Mouse (Mus musculus): Measurements from ENCODE around the gene Gatad2a. TPM values are rescaled to one million over a fixed set of nuclear protein-coding genes. Genes with fewer than 3 reads are reported as not detected.

Gatad2a gene
- total RNA-seq (2023): 10 to 100 TPM; 71.9 to 72.4 TPM

GRCm38 (mm10) chr8:69995776-69996588 is at the start of gene Gatad2a:
Gene Gatad2a (minus strand): TSS chr8:69996384.

GRCm38 (mm10) chr8:70042583-70043455 is 46.6 kb upstream of the Gatad2a start, which contains the start of the genes Mau2 and Sugp1:
Gene Mau2 (minus strand): TSS chr8:70042734.
Gene Sugp1 (plus strand): TSS chr8:70042813.

GRCm38 (mm10) chr8:69902163-69903062 is 93.8 kb downstream of the Gatad2a start, which contains the start of the genes Tssk6, Ndufa13 and Yjefn3:
Gene Tssk6 (plus strand): TSS chr8:69902184.
Gene Ndufa13 (minus strand): TSS chr8:69902558.
Gene Yjefn3 (minus strand): TSS chr8:69902712.

GRCm38 (mm10) chr8:69887289-69888243 is 108.6 kb downstream of the Gatad2a start, which contains the start of gene Cilp2:
Gene Cilp2 (minus strand): TSS chr8:69887687.

Other genes starting within 250 kb of the Gatad2a start
- 1 to 10 TPM; 3.2 to 3.4 TPM for gene Zfp963, start 246.4 kb downstream of the Gatad2a start, total RNA-seq (2023)
- gene Gm20422, start 221.5 kb downstream of the Gatad2a start, total RNA-seq (2023): not detected
- 10 to 100 TPM; 42.0 to 46.7 TPM for gene Atp13a1, start 205.2 kb downstream of the Gatad2a start, total RNA-seq (2023)
- 10 to 100 TPM; 16.2 to 18.5 TPM for gene Zfp866, start 205.2 kb downstream of the Gatad2a start, total RNA-seq (2023)
- gene Gmip, start 187.7 kb downstream of the Gatad2a start, total RNA-seq (2023): 100 to 1,000 TPM; 259 to 264 TPM
- 1 to 10 TPM; 1.5 to 1.8 TPM for gene Lpar2, start 174.0 kb downstream of the Gatad2a start, total RNA-seq (2023)
- gene Pbx4, start 163.9 kb downstream of the Gatad2a start, total RNA-seq (2023): not detected
- not detected for gene Cilp2, start 108.7 kb downstream of the Gatad2a start, total RNA-seq (2023)
- gene Tssk6, start 94.2 kb downstream of the Gatad2a start, total RNA-seq (2023): 1 to 10 TPM; 1.1 to 3.2 TPM
- 10 to 100 TPM; 52.0 to 58.5 TPM for gene Ndufa13, start 93.8 kb downstream of the Gatad2a start, total RNA-seq (2023)
- 1 to 10 TPM in 1 of 2 experiments, not detected in 1; 1.7 TPM for gene Yjefn3, start 93.7 kb downstream of the Gatad2a start, total RNA-seq (2023)
- gene Mau2, start 46.4 kb upstream of the Gatad2a start, total RNA-seq (2023): 10 to 100 TPM; 90.3 to 90.9 TPM
- 10 to 100 TPM; 31.1 to 32.2 TPM for gene Sugp1, start 46.4 kb upstream of the Gatad2a start, total RNA-seq (2023)
- gene Tm6sf2, start 76.5 kb upstream of the Gatad2a start, total RNA-seq (2023): not detected
- gene Hapln4, start 87.1 kb upstream of the Gatad2a start, total RNA-seq (2023): not detected
- gene Ncan, start 124.5 kb upstream of the Gatad2a start, total RNA-seq (2023): not detected
- 10 to 100 TPM; 23.5 to 26.6 TPM for gene Nr2c2ap, start 134.9 kb upstream of the Gatad2a start, total RNA-seq (2023)
- gene Rfxank, start 142.8 kb upstream of the Gatad2a start, total RNA-seq (2023): 10 to 100 TPM; 16.6 to 16.8 TPM
- 10 to 100 TPM; 40.9 to 43.7 TPM for gene Borcs8, start 143.1 kb upstream of the Gatad2a start, total RNA-seq (2023)
- gene Mef2b, start 143.3 kb upstream of the Gatad2a start, total RNA-seq (2023): 1 to 10 TPM in 1 of 2 experiments, under 1 TPM in 1; 0.37 to 1.6 TPM
- 10 to 100 TPM; 30.3 to 40.8 TPM for gene Tmem161a, start 176.0 kb upstream of the Gatad2a start, total RNA-seq (2023)
- 1 to 10 TPM; 3.1 to 3.6 TPM for gene Slc25a42, start 215.9 kb upstream of the Gatad2a start, total RNA-seq (2023)
- 10 to 100 TPM; 32.9 to 34.4 TPM for gene Sugp2, start 237.8 kb upstream of the Gatad2a start, total RNA-seq (2023)
- 1 to 10 TPM; 3.6 to 8.7 TPM for gene Armc6, start 238.1 kb upstream of the Gatad2a start, total RNA-seq (2023)

Data from monocyte, adult 59 days (primary cell).